Mouse (Mus musculus) liver (tissue): ENCODE measurements around the gene Tex14.

Source experiments
- DNase-seq: peaks from one replicate; pipeline ENCODE4 v3.0.0-alpha.2; 2020; ENCODE audit warnings: mixed read lengths

Gene Tex14

DNA sequence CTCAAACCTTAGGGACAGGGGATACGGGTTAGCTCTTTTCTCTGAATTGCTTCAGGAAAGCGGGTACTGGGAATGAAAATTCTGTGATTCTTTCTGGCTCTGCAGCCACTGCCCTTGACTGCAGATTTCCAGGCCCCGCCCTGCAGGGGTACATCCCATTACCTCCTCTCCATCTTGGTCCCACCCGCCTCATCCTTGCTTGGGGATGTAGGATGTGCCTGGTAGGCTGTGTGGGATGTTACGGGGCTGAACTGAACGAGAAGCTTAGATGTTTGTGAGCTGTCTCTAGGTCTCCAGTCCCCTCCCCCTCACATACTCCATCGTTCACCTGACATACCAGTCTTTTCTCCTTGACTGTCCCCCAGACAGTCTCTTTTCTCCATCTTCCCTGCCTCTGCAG is 191.1 kb downstream of the Tex14 start:
- DNase-seq: no peak

DNA sequence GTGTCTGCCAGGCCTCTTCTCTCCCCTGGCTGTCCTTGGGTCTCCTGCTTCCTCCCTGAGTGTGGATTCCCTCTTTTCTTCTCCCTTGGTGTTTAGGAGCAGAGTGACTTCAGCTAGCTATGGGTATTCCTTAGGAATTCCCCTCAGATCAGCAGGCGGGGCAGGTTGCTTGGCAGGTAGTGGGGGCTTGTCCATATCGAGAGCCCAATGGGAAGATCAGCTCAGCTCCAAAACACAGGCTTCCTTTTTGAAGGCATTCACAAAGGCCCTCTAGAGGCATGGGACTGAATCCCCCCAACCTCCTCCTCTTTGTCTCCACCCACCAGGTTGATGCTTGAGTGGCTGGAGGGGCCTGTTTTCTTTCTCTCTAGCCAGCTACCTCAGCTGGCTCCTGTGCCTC is 191.6 kb downstream of the Tex14 start:
- no peak for DNase-seq

DNA sequence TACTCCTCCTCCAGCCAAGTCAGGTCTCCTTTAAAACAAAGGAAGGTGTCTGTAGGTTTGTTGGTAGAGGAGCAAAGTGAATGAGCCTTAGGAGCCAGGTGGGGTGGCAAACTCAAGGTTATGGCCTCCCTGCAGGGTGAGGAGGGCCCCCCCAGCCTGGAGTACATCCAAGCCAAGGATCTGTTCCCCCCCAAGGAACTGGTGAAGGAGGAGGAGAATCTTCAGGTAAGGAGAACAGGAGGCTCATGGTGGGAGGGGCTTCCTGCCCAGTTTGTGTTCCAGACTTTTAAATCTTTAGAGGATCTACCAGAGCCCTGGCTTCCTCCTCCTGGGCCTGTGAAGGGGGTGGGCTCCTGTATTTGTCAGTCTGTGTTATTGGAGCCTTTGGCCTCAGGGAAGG is 192.2 kb downstream of the Tex14 start:
- no peak for DNase-seq

DNA sequence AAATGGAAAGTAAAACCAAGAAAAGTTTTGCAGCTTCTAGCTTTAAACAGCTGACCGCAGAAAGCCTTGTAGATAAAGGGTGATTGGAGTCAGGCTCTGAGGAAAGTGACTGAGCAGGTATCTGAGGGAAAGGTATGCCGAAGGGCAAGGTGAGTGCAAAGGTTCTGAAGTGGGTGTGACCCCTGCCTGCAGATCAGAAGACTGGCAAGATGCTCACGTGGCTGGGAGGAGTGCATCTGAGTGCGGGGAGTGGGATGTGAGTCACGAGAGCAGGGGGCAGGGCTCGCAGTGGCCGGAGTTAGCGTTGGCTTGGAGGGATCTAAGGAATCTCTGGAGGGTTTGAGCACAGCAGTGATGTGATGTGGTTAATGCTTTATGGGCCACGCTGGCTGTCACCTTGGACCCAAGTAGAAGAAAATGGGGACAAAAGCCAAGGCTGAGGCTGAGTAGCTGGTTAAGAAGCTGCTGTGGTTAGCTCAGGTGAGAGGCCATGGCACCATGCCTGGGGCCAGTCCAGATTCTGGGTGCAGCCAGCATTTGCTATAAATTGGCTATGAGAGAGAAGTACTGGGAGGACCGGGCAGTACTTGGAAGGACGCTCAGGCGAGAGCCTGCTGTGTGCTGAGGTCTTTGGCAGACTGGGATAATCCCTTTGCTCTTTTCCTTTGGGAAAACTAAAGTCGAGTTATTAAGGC is 194.7 kb downstream of the Tex14 start:
- no peak for DNase-seq

DNA sequence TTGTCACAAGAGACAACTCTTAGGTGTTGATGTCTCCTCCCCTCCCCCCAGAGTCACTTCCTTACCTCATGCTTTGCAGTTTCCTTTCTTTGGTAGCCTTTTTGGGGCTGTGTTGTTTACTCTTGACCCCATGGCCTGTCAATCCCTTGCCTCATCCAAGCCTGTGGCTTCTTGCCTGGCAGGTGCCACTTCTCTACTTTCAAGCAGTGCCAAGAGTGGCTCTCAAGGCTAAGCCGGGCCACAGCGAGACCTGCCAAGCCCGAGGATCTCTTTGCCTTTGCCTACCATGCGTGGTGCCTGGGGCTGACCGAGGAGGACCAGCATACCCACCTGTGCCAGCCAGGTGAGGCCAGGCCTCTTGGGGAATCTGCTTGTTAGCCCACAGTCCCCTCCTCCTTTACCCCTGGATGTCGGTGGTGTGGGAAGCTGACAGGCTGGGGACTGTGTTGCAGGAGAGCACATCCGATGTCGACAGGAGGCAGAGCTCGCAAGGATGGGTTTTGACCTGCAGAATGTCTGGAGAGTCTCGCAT is 195.5 kb downstream of the Tex14 start:
- no peak for DNase-seq

DNA sequence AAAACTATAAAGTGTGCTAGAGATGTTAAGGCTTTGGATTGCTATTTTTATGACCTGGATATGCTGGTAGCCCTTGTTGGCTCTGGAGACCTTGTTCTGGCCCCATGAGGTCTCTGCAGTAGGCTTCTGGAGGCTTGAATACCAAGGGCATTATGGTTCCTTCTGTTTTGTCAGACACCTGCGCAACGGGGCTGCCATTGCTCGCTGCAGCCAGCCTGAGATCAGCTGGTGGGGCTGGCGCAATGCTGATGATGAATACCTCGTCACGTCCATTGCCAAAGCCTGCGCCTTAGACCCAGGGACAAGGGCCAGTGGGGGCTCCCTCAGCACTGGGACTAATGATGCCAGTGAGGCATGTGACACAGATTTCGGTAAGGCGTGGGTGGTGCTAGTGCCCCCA is 197.4 kb downstream of the Tex14 start:
- DNase-seq: no peak

DNA sequence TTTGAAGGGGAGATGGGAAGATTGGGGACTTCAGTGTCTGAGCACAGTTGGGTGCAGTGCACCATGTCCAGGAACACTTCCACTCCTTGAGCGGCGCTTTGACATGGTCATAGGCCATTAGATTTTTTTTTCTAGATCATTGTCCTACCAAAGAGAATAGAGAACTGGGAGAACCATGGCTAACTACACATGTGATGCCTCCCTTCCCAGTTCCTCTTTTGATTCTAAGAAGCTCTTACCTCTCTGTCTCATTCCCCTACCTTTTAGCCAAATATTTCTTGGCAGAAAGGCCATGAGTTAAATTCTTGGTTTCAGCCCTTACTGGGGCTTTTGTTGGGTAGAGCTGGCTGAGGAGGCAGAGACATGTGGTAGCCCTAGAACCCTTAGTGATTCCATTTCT is 198.7 kb downstream of the Tex14 start:
- DNase-seq: no peak
